Mouse (Mus musculus) spleen, embryonic (tissue): ENCODE results near the gene Reg2.
"Not testable (repeated sequence)": the region's sequence is repeated elsewhere in the genome, so short reads cannot be mapped to it uniquely, and the experiment has no call there.

ENCODE experiments used
- CTCF ChIA-PET: fragments of 350-600 bp; sonication (Branson Sonifier 250); formaldehyde crosslinking; loops from one replicate; lab custom pipeline; 2022; lab: Charles Lee

Gene Reg2

DNA sequence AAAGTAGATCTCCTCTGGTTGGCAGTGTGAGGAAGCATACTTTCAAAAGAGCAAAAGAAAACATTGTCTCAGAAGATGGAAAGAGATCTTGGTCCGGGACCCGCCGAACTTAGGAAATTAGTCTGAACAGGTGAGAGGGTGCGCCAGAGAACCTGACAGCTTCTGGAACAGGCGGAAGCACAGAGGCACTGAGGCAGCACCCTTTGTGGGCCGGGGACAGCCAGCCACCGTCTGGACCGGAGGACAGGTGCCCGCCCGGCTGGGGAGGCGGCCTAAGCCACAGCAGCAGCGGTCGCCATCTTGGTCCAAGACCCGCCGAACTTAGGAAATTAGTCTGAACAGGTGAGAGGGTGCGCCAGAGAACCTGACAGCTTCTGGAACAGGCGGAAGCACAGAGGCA lies at the start of gene Reg2:
Reg2 (plus strand) TSS at position 301 of the 400 bp plus-strand sequence.
- CTCF ChIA-PET = not testable (repeated sequence)

DNA sequence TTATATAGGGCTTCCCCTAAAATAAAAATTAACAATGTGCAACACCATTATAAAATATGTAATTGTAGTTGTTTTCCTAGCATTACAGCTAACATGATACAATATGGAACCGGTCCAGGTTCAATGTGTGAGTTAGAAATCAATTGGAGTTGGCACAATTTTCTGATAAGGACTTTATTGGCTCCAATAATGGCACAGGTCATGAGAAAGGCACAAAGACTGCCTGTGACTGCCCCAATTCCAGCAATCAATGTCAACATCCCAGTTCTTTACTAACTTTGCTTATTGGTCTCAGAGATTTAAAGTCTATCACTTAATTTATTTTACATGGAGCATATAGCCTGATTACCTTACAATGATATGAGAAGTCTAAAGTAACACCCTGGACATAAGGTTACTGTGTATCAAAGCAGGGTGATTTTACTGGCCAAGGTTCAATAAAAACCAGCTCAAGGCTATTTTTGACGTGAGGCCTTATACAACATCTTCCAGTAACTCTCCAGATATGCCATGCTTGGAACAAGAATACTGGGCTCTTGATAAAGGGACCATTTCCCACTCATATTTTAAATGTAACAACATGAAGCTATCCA lies 33.4 kb upstream of the Reg2 start:
- CTCF ChIA-PET = no interaction called here

DNA sequence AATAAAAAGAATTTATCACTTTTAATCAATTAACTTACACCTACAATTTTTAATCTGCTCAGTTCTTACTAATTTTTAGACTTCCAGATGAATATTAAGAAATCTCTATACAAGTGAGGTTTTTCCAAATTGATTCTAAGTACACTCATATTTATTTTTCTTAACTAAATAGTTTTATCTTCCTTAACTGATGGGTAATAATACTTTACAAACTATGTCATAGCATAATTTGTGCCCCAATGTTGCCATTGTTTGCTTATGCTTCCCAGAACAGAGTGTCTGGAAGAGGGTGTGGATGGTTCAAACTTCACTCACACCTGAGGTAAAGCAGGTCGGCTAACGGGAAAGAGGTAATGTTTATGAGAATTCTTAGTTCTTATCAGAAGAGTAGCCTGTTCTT lies 25.1 kb upstream of the Reg2 start, which contains the start of gene Reg3b:
Reg3b (plus strand) TSS at position 301 of the 400 bp plus-strand sequence.
- CTCF ChIA-PET = no interaction called here

DNA sequence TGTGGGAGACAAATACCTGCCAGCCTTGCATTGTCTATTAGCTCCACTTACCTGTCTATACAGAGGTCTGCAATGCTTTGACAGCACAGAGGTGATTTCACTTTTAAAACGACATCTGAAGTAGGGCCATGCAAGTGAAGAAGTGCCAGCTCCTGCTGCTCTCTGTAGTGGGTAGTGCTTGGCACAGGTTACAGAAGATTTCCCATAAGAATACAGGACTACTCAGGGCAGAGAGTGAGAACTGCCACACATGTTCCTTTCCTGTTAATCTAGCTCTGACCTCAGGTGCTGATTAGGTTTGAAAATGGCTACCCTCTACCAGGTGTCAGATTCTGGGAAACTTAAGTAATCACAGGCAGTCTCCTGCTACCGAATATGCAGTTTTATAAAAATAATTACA lies 16.7 kb upstream of the Reg2 start, which contains the start of gene Reg3d:
Reg3d (minus strand) TSS at position 101 of the 400 bp plus-strand sequence.
- CTCF ChIA-PET = no interaction called here

DNA sequence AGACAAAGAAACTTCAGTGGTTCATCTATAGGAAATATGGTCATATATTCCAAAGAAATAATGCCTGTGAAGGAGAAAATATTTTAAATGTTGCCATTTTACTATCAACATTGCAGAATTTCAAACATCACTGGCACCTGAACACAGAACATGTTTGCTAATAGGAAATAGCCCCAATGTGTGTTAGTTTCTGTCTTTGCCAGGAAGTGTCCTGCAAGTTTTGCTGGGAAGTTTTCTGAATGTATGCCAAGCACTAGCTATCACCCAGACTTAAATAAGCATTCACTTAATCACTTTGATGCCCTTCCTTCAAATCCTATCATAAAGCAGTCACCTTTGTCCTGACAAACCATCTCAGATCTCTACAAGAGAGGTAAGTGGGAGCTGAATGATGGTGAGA lies 15.0 kb upstream of the Reg2 start, which contains the start of gene Reg3a:
Reg3a (plus strand) TSS at position 301 of the 400 bp plus-strand sequence.
- CTCF ChIA-PET = no interaction called here

GRCm38 (mm10) chr6:78385609-78386008 lies 9.8 kb upstream of the Reg2 start:
- CTCF ChIA-PET = no interaction called here

- CTCF ChIA-PET = not testable (repeated sequence)
These were observed 27.0 kb downstream of the Reg2 start, which contains the start of gene Reg1 for GRCm38 (mm10) chr6:78422411-78422810. Reg1 (plus strand) TSS chr6:78422711.

DNA sequence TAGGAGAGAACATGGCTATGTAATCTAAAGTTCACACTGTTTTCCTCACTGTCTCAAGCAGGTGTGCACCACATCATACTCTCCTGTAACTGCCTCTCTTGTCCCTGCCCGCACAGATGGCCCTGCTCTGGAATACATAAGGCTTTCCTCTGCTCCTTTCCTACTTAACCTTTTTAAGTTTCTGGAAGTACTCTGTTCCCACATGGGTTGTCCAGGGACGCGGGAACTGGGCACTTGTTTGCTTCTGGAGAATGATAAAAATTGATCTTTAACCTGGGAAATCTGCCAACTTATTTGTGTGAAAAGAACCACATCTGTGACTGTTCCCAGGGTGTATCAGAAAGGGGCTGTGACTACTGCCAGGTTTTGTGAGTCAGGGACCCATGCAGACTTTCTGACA lies 30.1 kb downstream of the Reg2 start:
- CTCF ChIA-PET = no interaction called here

- CTCF ChIA-PET = no interaction called here
These were observed 51.8 kb downstream of the Reg2 start for GRCm38 (mm10) chr6:78447202-78447601.

- CTCF ChIA-PET = no interaction called here
These were observed 53.0 kb downstream of the Reg2 start for GRCm38 (mm10) chr6:78448409-78448808.

DNA sequence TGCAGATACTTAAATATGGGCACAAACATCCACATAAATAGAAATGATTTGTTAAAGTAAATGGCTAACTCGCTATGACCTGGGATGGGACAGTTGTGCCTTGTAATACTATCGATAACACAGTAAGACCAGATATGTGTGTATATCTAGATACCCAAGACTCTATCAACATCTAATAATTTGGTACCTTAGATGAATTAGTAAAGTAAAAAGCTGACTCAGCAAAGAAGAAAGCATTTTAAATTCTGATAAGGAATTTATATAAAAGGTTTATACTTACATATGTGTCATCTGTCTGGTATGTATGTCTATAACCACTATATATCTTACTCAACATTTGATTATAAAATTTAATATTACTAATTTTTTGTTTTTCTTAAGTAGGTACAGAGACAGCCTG lies 57.4 kb downstream of the Reg2 start:
- CTCF ChIA-PET = no interaction called here
